Mouse (Mus musculus) embryo, embryonic 11.5 days (tissue): ENCODE data around the gene Polg2.
"Not testable (repeated sequence)": the region's sequence is repeated elsewhere in the genome, so short reads cannot be mapped to it uniquely, and the experiment has no call there.

ENCODE experiments used
- DNase-seq: peaks from one replicate; pipeline ENCODE4 v3.0.0-alpha.2; 2012; ENCODE audit warnings: low read depth, low spot score

Gene Polg2

DNA sequence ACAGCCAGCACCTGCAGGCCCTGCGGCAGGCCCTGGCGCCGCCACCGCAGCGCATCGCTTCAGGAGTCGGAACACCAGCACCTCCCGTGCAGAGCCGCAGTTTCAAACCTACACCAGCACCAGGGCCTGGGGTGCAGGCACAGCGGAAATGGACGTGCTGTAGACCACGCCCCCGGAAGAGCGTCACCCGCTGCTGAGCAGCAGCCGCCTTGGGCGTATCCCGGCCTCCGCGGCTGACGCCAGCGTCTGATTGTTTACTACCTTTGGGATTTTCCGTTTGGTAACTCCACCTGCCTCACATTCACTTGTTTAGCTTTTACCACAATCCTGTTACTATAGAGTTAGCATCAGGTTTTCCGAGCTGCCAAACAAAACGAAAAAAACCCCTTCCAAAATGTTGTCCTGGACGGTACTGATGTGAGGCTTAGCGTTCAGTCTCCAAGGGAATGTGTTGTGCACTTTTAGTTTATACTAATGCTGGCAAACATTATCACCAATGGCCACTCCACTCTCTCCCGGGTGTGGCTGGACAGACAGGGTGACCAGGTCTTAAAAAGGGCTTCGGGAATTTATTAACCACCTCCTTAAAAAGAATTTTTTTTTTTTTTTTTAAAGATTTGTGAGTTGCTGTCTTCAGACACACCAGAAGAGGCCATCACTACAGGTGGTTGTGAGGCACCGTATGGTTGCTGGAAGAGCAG lies at the start of gene Polg2:
TSS of gene Polg2 (minus strand) at position 150 of the 701 bp plus-strand sequence.
- peak; percentile 91 for DNase-seq

DNA sequence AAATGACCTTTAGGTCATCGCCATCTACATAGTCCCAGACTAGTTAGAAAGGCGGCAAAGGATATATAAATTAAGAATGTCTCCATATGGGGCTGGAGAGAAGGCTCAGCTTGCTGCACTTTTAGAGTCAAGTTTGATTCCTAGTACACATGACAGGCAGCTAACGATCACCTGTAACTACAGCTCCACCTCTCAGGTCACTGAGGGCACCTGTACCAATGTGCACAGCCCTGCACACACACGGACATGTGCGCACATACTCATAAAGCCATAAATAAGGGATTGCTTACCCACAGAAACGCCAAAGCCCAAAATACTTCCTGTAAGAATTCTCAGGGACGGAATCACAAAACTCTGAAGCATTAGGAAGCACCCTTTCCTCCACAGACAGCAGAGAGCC lies 48.7 kb upstream of the Polg2 start:
- DNase-seq, result no peak

DNA sequence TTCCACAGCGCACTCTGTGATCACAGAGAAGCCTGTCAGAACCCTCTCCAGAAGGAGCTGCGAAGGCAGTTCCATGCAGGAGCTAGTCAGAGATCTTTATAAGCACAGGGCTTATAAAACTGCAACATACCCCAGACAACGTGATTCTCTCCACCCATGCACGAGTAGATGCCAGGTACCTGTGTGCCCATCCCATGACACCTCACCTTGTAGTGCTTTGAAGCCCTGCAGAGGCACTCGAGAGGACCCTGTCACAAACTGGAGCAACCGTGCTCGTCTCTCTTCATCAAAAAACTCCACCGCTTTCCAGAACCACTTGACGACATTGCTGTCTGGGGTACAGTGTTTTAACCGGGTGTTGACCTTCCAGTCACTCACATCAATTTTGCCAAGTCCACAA lies 45.1 kb upstream of the Polg2 start:
- DNase-seq, result no peak

DNA sequence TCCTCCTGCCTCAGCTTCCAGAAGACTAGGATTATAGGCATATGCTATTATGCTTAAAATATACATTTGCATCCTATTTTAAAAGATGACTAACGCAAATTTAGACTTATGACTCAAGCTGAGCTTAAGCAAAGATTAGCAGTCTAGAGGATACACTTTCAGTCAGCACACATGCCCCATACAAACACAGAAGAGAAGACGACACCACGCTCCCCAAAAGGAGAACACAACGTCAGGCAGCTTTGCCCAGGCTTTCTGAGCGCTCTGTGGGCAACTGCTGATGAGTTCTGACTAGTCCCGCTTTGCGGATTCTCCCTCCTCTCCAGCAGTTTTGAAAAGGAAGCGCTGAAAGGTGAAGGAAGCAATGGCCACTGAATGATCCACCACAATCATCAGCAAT lies 44.4 kb upstream of the Polg2 start:
- DNase-seq, result no peak

DNA sequence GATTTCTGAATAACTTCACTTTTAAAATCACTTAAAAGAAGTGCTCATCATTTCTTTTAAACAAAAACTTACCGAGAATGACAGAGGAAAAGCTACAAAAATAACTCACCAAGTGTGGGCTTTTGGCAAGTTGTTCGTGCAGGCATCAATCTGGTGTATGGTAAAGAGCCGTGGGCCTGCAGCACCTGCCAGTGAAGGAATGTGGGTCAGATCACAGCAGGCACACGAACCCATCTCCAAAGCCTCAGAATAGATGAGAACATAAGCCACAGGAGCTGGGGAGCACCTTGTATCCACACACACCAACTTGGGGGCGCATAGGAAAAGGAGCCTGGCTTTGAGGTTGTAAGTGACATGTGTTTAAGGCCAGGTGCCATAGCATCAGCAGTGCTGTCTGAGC lies 43.6 kb upstream of the Polg2 start:
- no peak for DNase-seq

DNA sequence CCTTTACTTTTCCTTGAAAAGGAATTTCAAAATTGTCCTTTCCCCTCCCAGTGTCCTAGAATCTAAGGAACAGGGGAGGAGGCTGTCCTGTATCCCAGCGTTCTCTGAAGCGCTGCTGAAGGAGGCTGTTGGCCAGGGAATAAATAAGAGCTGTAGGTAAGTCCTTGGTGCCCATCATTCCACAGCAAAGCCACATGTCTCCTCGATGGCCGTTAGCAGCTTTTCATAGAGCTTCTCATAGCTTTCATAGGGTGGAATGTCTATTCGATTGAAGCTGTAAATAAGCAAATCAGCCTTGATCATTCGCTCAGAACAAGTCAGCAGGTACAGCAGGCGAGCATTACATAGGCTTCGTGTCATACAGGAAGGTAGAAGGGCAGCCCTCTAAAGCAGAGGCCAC lies 43.2 kb upstream of the Polg2 start:
- no peak for DNase-seq

DNA sequence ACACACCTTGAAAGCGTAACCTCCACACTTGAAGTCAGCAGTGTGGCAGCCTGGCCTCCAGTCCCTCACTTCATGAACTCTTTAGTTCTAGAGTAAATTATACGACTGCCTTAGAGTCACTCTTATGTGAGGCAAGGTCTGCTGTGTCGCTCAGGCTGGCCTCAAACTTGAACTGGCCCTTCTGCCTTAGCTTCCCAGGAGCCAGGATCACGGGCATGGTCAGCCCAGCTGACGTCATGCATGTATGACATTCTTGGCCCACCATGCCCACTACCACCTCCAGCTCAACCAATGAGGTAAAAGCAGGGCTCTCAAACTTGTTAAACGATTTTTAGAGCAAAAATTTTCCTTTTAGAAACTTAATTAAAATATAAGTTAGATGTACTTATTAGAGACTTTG lies 42.1 kb upstream of the Polg2 start:
- DNase-seq, result no peak

DNA sequence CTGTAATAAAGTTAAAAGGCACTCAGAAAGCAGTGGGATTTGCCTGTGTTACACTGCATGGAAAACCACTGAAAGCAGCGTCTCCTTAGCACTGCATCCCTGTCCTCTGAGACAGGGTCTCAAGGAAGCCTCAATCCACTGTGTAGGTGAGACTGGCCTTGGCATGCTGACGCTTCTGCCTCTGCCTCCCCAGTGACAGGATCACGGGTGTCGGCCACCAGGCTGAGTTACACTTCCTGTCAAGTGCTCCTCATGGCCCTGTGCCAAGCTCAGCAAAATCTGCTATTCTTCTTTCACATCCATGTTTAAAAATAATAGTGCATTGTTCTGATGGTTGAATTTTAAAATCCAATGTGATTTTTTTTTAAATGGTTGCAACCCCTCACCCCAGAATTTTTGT lies 41.6 kb upstream of the Polg2 start:
- no peak for DNase-seq

DNA sequence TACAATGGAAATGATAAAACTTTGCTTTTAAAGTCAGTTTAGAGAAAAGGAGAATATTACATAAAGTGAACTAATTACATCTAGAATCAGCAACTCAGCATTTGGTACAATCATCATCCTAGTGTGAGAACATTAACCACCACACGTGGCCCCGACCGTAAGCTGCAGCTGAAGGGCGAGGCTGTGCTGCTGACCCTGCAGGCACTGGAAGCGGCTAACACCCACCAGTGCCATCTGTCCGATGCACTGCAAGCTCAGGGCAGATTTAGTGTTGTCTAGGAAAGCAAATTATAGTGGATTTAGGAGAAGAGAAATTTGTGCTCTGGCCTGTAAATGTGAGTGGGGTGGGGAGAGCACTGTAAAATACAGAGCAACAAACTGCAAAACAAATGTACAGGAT lies 40.9 kb upstream of the Polg2 start:
- no peak for DNase-seq

DNA sequence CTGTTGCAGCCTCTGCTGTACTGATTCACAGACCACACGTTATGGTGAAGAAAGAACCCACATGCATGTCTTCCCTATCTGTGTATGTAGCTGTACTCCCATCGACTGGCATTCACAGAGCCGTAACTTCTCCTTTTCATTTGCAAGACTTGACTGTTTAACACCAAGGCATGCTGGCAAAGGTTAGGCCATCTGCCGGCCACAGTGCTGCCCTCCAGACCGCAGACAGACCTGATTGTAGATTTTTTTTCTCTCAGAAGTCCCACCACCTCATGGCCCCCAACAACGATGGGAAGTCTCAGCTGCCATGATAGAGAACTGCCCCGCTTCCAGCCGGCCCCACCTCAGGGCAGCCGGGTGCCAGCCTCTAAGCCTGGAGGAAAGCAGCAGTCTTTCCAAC lies 40.3 kb upstream of the Polg2 start:
- no peak for DNase-seq

DNA sequence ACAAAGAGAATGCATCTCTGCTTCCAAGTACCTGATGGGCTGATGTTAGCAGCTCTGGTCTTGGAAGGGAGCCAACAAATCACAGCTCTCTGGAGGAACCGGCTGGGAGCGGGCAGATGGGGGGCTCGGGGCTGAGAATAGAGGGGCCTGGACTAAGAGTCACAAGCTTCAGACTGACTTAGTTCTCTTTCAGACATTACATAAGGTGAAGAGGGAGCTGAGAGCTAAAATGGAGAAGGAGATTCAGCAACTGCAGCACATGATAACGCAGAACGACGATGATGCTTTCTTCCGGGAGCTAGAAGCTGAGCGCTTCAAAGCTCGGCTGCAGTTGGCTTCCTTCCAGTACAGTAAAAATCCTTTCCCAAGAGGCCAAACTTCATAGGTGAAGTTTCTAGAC lies 39.0 kb upstream of the Polg2 start:
- DNase-seq, result no peak

DNA sequence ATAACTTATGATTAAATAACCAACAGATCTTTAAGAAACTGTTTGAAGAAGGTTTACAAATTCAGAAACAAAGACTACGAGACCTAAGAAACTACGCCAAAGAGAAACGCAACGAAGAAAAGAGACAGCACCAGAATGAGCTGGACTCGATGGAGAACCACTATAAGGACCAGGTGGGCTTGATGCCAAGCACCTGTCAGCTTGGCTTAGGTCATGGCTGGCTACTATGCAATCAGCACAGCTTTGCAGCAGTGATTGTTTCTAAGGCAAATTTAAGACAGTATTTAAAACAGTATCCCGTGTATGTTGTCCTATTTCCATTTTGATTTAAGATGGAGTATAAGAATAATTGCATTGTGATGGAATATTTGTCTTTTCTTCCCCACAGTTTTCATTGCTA lies 38.5 kb upstream of the Polg2 start:
- no peak for DNase-seq

DNA sequence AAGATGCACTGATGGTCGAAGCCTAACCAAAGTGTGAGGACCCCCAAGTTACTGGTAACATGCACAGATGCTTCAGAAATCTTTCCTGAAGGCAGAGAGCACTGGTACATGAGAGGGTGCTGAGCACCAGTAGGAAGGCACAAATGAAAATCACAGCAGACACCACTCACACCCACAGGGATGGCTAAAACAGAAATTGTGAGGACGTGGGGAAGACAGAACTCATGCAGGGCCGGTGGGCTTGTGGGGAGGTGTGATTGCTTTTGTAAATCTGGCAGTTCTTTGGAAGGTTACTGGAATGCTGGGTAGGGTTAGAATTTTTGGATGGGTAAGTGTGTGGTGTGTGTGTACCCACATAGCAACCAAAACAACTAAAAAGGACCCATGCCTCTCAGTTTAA lies 37.8 kb upstream of the Polg2 start:
- DNase-seq, result no peak

DNA sequence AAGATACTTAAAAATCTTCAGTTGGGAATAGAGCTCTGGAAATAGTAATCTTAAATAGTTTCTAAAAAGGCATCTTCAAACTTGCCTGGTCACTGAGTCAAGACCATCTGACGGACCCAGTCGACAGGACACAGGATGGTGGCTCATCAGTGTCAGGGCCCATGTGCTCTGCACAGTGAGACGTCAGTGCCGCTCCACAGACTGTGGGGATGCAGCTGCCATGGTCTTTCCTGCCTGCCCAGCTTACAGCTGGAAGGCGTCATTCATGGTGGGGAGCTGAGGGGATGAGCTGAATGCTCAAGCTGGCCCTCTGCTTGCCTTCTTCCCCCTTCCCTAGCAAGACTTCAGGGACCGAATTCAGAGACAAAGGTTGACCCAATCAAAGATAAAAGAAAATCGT lies 37.0 kb upstream of the Polg2 start:
- DNase-seq, result no peak

DNA sequence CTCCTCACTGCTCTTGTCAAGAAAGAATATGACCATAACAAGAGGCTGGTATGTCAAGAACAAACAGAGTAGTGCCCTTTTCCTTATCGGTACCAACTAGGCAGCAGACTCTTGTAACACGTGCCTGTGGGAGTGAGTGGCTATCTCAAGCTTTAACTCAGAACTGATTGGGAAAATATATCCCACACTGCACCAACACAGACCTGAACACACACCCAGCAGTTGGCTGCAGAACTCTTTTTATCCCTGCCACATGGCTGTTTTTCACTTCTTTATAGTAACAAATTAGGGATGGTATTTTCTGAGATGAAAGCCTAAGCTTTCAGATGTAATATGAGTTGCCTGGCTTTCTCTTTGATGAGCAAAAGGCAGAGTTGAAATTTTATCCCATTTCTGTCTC lies 36.4 kb upstream of the Polg2 start:
- no peak for DNase-seq

DNA sequence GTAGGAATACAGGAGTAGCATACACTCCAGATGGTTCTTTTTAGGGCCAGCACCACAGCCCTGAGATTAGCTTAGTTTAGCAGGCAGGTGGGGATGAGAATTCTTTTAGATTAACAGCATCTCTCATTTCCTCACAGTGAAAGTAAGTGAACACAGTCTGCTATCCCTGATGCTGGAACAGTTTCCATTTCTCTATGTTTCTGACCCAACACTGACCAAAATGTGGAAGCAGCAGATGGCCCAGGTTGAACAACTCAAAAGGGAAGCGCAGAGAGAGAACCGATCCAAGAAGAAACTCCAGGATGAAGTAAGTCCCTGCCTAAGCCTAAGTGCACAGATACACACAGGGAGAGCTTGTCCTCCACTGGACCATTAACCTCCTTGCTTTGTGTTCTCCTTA lies 36.0 kb upstream of the Polg2 start:
- no peak for DNase-seq

DNA sequence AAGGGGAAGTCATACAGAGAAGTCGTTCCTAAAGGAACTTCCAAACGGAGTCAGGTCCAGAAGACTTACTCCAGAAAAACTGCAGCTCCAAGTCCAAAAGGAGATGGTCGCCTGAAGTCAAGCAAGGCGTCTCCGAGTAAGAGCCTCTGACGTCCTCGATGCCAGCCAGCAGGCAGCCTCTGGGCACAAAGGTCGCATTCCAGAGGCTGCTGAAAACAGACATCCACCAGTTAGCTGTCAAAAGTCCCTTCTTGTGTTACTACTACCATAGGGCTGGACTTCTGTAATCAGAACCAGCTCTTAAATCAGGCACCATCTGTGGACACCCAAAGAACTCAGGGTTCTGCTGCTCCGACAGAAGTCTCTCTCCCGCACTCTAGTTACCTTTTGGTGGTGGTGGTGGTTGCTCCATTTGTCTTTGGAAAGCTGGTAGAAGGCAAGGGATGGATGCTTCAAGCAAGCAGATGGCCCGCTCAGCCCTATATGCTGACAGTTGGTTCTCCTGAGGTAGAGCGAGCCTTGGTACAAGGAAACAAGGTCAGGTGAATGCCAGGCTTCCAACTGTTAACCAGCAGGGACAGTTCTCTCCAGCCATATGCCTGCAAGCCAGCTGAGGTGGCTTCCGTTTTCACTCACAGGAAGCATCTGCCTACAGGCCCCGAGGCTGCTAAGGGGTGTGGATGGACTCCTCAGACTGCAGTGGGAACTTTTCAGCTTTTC lies 35.4 kb upstream of the Polg2 start:
- no peak for DNase-seq

DNA sequence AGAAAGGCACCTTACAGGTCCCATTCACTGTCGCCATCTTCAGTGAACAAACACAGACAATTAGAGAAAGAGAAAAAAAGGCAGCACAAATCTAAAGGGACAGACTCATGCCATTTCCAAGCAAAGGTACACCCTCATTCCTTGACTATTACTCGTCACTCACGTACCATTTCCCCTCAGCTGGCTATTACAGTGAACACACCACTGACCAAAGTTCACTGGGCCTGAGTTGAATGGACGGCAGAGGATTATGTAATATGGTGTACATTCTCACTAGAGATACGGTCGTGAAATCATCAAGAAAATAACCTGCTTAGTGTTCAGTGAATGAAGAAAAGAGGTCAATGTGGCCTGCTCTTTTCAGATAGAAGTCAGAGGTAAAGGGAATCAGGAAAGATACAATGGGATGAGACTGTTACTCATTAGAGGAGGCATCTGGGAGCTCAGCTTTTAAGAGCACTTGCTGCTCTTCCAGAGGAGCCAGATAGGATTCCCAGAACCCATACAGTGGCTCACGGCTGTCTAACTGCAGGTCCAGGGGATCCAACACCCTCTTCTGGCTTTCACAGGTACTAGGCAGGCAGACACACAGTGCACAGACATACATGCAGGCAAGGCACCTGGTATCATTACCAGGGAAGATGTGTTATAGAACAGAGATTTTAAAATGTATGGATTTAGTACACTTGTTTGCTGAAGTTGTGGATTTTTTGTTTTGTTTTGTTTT lies 33.2 kb upstream of the Polg2 start:
- no peak for DNase-seq

DNA sequence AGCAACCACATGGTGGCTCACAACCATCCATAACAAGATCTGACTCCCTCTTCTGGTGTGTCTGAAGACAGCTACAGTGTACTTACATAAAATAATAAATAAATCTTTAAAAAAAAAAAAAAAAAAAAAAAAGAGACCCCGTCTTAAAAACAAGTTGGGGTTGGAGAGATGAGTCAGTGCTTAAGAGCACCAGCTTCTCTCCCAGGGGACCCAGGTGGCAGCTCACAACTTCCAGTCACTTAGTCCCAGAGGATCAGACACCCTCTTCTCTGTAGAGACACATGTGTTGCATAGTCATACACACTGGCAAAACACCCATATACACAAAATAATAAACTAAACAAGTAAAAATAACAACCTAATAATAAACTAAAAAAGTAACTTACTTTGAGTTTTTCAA lies 28.1 kb upstream of the Polg2 start:
- DNase-seq, result not testable (repeated sequence)

DNA sequence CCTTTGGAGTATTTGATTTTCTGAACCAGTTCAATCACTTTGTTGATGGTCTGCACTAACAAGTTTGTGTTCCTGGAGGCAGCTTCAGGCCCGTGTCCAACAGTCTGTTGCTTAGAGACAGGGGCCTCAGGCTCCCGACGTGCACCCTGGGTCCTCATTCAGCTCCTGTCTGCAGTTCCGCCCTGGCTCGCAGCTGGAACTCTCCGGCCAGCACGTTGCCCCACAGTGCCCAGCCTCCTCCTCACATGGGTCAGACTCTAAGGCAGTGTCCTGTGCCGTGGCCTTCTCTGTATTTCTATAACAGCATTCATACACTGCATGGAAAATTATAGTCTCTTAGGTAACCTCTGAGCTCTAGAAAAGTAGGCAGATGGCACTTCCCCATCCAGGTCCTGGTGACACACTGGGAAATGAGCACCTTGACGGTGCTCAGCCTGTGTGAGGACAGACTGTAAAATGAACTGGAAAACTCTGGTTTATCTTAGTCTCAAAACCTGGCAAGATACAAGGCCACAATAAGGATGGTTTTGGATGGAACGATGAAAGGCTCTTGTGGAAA lies 22.8 kb upstream of the Polg2 start:
- DNase-seq, result no peak

DNA sequence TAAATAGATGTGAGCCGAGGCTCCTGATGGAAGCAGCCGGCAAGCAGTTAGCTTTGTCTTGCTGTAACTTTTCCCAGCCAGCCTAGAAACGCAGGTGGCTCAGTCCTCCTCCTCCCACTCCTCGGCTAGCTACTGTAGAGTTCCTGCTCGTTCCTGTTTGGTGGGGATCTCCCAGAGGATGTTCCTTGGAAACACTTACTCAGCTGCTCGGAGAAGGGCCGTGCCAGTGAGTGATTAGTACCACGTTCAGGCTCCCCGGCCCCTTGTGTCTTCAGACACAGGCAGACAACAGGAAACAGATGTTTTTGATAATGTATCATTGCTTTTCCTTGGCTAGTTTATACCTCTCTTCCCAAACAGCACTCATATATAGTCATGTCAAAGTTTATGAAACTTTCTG lies 16.3 kb upstream of the Polg2 start:
- DNase-seq, result no peak

DNA sequence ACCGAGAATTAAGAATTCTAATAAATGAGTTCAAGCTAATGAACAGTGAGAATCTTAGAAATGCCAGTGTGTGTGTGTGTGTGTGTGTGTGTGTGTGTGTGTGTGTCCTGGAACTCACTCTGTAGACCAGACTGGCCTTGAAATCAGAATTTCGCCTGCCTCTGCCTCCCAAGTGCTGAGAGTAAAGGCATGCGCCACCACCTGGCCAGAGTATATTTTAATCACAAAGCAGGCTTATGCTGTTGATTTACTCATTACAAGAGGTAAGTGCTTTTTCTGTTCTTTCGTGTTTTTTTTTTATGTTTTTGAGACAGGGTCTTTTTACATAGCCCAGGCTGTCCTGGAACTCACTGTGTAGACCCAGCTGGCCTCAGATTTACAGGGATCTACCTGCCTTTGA lies 14.5 kb upstream of the Polg2 start:
- no peak for DNase-seq

DNA sequence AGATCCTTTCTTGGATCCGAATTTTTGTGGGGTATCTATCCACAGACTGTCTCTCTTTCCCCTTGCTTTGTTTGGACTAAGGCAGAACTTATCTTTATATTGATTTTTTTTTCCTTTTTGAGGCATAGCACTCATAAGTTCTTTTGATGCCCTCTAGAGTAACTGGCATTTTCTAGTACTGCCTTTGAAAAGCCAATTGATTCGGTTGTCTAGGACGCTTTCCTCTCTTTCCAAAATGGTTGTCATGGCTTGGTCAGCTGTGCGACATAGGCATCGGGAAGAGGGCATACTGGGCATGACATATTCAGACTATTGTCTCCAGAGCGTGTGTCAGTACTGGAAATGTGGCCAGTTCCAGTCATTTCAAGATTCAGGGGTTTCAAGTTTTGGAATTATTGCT lies 10.3 kb upstream of the Polg2 start:
- no peak for DNase-seq
